Mouse (Mus musculus): Measurements from ENCODE around the gene Efcab12. TPM values are rescaled to one million over a fixed set of nuclear protein-coding genes. Genes with fewer than 3 reads are reported as not detected.
A peak's percentile ranks its signal among the peaks of the same experiment; 100 is the strongest.

Gene Efcab12
- total RNA-seq, 2 experiments from 2014 or later = 2.7 to 3.8 TPM

- intact Hi-C loops (cut with DNase I) = loop anchor here (5.0 kb wide), 1 partner anchor 172 kb away; no protein-coding TSS in a partner anchor
These were observed 33.6 kb downstream of the Efcab12 start for GRCm38 (mm10) chr6:115804432-115805192.

DNA sequence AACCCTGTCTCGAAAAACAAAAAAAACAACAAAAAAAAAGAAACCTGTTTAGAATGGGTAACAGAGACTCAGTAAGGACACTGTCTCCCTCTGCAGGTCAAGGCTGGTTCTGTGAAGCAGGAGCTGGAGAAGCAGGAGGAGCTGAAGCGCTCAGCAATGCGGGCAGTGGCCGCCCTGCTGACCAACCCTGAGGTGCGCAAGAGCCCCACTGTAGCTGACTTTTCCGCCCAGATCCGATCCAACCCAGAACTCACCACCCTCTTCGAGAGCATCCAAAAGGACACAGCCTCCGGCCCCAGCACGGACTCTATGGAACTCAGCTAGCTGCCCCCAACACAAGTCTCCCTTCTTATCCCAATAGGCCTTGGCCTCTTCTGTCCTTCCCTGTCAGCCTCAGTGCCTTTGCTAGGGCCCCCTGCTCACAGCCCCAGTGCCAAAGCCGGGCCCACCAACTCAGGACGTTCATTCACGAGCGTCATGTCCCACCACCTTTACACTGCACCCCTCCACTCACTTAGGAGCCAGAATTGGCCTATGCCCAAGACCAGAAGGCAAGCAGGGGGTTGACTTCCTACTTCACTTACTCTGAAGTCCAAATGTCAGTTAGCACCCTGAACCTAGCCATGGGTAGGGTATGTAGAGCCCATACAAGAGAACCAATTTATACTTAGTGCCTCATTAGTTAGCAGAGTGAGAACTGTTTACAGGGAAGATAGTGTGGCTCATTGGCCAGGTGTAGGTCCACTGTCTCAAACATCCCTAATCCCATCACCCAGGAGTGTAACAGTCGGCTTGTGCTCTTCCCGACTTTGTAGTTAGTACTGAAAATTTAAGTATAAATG lies 34.5 kb downstream of the Efcab12 start:
- intact Hi-C loops (cut with DNase I) = loop anchor here (5.0 kb wide), 1 partner anchor 171 kb away; no protein-coding TSS in a partner anchor
- DNase-seq (ENCODE audit: extremely low spot score in 1 of 2, low spot score in 2 of 2) = peak; percentile 63 to 89

More at GRCm38 (mm10) chr6:115804432-115805192, 33.6 kb downstream of the Efcab12 start:
- no peak for DNase-seq (ENCODE audit: extremely low spot score in 1 of 2, low spot score in 2 of 2)

DNA sequence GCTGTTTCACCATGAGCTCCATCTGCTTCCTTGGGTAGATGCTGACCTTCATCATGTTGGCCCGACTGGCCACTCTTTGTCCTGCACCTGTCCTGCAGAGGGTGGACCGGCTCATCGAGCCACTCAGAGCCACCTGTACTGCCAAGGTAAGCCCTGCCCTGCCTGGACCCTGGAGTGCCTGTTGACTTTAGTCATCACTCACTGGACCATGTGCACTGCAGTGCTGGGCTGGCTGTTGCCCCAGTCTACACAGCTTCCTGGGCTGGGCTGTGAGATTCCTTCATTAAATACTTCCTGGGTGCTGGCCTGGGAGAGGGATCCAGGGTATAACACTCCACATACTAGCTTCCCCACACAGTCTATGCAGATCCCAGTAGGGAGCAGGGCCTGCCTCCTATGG lies 36.4 kb downstream of the Efcab12 start:
- no peak for DNase-seq (ENCODE audit: extremely low spot score in 1 of 2, low spot score in 2 of 2)
- intact Hi-C loops (cut with DNase I) = loop anchor here (5.0 kb wide), 1 partner anchor 170 kb away; no protein-coding TSS in a partner anchor

DNA sequence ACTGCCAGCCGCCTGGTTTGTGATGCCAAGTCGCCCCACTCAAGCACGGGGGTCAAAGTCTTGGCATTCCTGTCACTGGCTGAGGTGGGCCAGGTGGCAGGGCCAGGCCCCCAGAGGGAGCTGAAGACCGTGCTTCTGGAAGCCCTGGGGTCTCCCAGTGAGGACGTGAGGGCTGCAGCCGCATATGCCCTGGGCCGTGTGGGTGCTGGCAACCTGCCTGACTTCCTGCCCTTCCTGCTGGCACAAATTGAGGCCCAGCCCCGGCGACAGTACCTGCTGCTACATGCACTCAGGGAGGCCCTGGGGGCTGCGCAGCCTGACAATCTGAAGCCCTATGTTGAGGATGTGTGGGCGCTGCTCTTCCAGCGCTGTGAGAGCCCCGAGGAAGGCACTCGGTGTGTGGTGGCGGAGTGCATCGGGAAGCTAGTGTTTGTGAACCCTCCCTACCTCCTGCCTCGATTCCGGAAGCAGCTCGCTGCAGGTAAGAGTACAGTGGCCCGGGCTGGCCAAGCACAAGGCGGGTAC lies 45.5 kb downstream of the Efcab12 start:
- DNase-seq (ENCODE audit: extremely low spot score in 1 of 2, low spot score in 2 of 2) = peak in 1 of 2 experiments; percentile 44
- intact Hi-C loops (cut with DNase I) = no loop called here

DNA sequence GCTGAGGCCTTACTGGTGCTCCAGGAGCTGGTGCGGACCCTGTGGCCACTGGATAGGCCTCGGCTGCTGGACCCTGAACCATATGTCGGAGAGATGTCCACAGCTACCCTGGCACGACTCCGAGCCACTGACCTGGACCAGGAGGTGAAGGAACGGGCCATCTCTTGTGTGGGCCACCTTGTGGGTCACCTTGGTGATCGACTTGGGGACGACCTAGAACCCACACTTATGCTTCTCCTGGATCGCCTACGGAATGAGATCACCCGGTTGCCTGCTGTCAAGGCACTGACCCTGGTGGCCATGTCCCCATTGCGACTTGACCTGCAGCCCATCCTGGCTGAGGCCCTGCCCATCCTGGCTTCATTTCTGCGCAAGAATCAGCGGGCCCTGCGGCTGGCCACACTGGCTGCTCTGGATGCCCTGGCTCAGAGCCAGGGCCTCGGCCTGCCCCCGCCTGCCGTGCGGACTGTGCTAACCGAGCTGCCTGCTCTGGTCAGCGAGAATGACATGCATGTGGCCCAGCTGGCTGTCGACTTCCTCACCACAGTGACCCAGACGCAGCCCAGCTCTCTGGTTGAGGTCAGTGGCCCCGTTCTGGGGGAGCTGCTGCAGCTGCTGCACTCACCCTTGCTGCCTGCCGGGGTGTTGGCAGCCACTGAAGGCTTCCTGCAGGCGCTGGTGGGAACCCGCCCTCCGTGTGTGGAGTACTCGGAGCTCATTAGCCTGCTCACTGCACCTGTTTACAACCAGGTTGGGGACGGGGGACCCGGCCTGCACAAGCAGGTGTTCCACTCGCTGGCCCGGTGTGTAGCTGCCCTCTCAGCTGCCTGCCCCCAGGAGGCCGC lies 46.1 kb downstream of the Efcab12 start:
- intact Hi-C loops (cut with DNase I) = no loop called here
- DNase-seq (ENCODE audit: extremely low spot score in 1 of 2, low spot score in 2 of 2) = peak in 1 of 2 experiments; percentile 55

GRCm38 (mm10) chr6:115791016-115791415 lies 47.2 kb downstream of the Efcab12 start:
- intact Hi-C loops (cut with DNase I) = no loop called here
- no peak for DNase-seq (ENCODE audit: extremely low spot score in 1 of 2, low spot score in 2 of 2)

DNA sequence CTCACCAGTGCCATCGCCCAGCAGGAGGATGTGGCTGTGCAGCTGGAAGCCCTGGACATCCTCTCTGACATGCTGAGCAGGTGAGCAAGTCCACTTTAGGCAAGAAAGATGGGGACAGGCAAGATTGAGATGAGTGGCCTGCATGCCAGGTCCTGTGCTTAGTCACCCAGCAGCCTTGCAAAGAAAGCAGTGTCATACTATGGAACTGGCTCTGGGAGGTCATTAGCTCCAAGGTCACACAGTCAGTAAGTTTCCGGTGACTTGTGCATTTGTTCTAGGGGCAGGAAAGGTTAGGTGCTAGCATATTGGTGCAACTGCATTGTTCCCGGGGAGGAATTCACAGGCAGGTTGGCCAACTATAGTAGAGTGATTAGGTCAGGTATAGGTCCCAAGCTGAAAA lies 55.4 kb downstream of the Efcab12 start:
- no peak for DNase-seq (ENCODE audit: extremely low spot score in 1 of 2, low spot score in 2 of 2)
- intact Hi-C loops (cut with DNase I) = no loop called here

GRCm38 (mm10) chr6:115776363-115776762 lies 61.8 kb downstream of the Efcab12 start:
- DNase-seq (ENCODE audit: extremely low spot score in 1 of 2, low spot score in 2 of 2) = no peak
- intact Hi-C loops (cut with DNase I) = no loop called here

DNA sequence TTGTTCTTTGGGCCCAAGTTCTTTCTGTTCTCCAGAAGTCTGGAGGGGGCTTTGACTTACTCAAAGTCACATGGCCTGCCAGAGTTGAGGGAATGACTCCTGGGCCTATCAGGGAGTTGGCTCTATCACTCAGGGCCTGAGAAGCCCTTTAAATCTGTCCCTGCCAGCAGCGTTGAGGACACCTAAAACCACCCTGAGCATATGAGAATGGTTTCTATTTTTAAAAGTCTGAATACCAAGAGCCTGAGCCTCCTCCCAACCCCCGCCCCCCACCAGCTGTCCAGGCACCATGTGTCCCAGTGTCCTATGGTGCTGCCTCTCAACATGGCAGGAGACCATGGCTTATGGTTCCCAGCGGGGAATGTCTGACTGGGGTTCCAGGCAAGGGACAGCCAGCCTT lies 62.4 kb downstream of the Efcab12 start:
- intact Hi-C loops (cut with DNase I) = no loop called here
- no peak for DNase-seq (ENCODE audit: extremely low spot score in 1 of 2, low spot score in 2 of 2)

DNA sequence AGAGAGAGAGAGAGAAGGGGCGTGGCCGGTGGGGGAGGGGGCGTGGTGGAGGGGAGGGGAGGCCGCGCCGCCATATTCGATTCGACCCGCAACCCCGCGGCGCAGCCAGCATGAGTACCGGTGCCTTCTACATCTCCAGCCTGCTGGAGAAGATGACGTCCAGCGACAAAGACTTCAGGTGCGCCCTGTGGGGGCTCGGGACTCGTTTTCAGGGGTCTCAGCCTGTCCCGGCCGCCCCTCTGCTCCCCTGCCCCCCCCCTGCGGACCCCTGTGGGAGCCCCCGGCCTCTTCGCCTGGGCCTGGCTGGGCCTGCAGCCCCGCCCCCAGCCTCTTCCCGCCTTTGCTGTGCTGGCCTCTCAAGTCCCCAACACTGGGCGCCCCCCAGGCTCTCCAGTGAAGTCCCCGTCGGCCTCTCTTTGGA lies 63.7 kb downstream of the Efcab12 start, which contains the start of gene Cand2:
Gene Cand2 (plus strand): TSS at position 38 of the 421 bp plus-strand sequence.
- intact Hi-C loops (cut with DNase I) = no loop called here
- DNase-seq (ENCODE audit: extremely low spot score in 1 of 2, low spot score in 2 of 2) = peak in 1 of 2 experiments; percentile 76

DNA sequence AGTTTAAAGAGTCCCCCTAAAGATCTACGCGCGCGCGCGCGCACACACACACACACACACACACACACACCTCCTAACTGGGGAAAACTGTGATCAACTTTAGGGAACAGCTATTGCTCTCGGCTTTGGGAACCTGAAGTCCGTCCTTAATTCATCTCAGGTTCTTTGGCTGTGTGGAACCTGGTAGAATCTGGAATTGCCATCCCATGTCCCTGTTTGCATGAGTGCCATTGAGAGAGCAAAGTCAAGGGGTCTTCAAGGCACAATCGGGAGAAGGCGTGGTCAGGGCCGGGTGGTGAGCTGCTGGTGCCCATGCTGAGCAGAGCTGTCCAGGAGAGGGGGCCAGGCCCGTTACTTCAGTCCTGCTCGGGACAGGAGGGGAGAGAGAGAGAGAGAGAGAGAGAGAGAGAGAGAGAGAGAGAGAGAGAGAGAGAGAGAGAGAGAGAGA lies 64.2 kb downstream of the Efcab12 start:
- no peak for DNase-seq (ENCODE audit: extremely low spot score in 1 of 2, low spot score in 2 of 2)
- intact Hi-C loops (cut with DNase I) = no loop called here

DNA sequence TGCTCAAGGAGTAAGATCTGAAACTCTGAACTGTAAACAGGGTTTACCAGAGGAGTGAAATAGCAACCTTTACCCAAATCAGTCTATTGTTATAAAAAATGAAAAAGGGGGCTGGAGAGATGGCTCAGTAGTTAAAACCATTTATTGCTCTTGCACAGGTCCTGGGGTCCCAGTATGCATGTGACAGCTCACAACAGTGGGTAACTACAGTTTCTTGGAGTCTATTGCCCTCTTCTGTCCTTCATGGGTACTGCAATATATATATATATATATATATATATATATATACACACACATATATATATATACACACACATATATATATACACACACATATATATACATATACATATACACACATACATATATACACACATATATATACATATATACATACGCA lies 65.6 kb downstream of the Efcab12 start:
- intact Hi-C loops (cut with DNase I) = no loop called here
- no peak for DNase-seq (ENCODE audit: extremely low spot score in 1 of 2, low spot score in 2 of 2)

DNA sequence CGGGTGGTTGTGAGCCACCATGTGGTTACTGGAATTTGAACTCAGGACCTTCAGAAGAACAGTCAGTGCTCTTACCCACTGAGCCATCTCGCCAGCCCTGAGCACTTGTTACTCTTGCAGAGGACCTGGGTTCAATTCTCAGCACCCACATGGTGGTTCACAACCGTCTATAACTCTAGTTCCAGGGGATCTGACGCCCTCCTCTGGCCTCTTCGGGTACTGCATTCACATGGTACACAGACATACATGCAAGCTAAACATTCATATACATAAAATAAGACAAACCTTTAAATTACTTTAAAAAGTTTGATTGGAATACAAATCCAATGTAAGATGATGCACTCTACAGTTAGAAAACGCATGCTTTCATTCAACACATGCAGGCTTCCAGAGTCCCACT lies 66.0 kb downstream of the Efcab12 start:
- no peak for DNase-seq (ENCODE audit: extremely low spot score in 1 of 2, low spot score in 2 of 2)
- intact Hi-C loops (cut with DNase I) = no loop called here

- intact Hi-C loops (cut with DNase I) = no loop called here
These were observed 67.4 kb downstream of the Efcab12 start for GRCm38 (mm10) chr6:115770852-115771251.

DNA sequence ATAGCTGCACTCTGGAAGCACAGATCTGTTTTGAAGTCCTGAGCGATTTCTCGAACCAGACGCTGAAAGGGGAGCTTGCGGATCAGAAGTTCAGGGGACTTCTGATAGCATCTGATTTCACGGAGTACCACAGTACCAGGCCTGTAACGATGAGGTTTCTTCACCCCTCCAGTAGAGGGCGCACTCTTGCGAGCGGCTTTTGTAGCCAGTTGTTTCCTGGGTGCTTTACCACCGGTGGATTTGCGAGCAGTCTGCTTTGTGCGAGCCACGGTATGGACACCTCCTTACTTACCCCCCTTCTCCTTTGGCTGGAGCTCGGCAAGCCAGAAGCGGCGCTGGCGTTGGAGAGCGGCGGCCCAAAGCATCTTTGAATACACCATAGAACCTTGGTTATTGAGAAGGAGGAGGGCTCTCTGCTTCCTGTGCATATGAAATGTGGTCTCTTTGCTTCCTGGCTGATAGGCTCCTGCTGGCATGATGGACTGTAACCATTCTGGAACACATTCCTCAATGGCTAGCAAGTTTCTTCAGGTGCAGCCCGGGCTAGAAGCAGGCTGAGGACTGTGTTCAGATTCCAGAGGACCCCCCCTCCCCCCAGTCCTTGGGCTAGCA lies 68.0 kb downstream of the Efcab12 start:
- no peak for DNase-seq (ENCODE audit: extremely low spot score in 1 of 2, low spot score in 2 of 2)
- intact Hi-C loops (cut with DNase I) = no loop called here

More at GRCm38 (mm10) chr6:115770852-115771251, 67.4 kb downstream of the Efcab12 start:
- DNase-seq (ENCODE audit: extremely low spot score in 1 of 2, low spot score in 2 of 2) = no peak

DNA sequence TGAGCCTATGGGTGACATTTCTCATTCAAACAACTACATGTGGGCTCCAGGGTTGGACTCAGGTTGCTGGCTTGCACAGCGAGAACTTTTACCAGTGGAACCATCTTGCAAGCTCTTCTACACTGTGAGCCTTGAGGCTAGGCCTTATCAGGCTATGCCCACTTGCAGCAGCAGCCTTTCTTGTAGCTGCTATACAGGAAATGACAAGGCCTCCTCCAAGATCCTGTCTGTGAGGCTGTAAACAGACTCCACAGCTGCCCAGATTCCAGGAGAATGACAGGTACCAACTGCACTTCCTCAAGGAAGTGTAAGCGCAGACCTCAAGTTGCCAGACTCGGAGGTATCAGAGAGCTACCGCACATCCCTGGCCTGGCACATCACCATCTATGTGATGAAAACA lies 70.0 kb downstream of the Efcab12 start:
- intact Hi-C loops (cut with DNase I) = no loop called here
- no peak for DNase-seq (ENCODE audit: extremely low spot score in 1 of 2, low spot score in 2 of 2)

DNA sequence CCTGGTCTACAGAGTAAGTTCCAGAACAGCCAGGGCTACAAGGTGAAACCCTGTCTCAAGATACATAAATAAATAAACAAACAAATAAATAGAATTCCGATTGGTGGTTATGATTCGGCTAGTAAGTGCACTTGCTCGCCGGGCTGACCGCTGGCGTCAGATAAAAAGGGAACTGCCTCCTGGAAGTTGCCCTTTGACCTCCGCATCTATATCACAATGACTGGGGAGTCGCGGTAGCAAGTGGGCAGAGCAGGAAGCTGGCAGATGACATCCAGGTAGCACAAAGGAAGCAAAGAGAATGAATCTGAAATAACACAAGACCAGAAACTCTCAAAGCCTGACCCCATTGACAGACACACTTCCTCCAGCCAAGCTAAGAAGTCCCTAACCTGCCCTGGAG lies 70.9 kb downstream of the Efcab12 start:
- no peak for DNase-seq (ENCODE audit: extremely low spot score in 1 of 2, low spot score in 2 of 2)
- intact Hi-C loops (cut with DNase I) = no loop called here

DNA sequence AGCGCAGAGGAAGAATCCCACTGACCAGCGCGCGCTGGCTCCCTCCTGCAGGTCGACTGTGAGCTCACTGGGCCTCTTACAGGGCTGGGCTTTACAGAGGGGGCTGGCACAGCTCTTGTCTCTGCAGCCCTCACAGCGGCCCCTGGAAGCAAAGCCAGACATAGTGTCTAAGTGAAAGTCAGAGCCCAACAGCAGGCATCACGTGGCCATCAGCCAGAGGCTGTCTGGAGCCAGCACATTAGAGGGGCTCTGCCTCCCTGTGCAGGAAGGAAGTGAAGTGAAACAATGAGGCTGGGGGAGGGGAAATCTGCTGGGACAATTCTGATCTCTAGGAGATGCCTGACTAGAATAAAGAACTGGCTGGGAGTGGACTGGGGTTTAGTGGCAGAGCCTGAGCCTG lies 74.0 kb downstream of the Efcab12 start:
- peak; percentile 63 to 87 for DNase-seq (ENCODE audit: extremely low spot score in 1 of 2, low spot score in 2 of 2)
- intact Hi-C loops (cut with DNase I) = no loop called here

All from left cerebral cortex, postnatal 10 days (tissue).